ENCODE assay signal across 8 mouse cellular contexts in genomic region chr3:150610681-150611101, GRCm38 (mm10).
DNase-seq lines count a peak whose midpoint lies in the region; ATAC-seq lines count a peak whose summit lies in the region.

No protein-coding gene starts in this region.

- H3K9ac ChIP-seq in limb, embryonic 11.5 days (ENCODE audit: low read length) = no peak overlapping the region

- no peaks in the 10 kb centered on the region for H3K9me3 ChIP-seq in limb, embryonic 11.5 days (ENCODE audit: control insufficient read depth, low read length)

- H3K4me1 ChIP-seq in limb, embryonic 11.5 days (ENCODE audit: control insufficient read depth, insufficient read depth, low read length) = no peaks in the 10 kb centered on the region

- no peak overlapping the region for H3K27ac ChIP-seq in limb, embryonic 11.5 days (replicated peaks; ENCODE audit: low read depth, low read length)

- no peaks in the 10 kb centered on the region for H3K27me3 ChIP-seq in limb, embryonic 11.5 days (ENCODE audit: control insufficient read depth, insufficient read depth, low read length)

- peak; percentile 28 for DNase-seq in embryo, embryonic 11 days
- DNase-seq in embryo, embryonic 10 days (ENCODE audit: low spot score) = no peak
- DNase-seq in cerebellum, adult 18-20 months = peak; percentile 37 to 38
- DNase-seq in frontal cortex, postnatal 36 days (ENCODE audit: low spot score in 2 of 2) = peak; percentile 57 to 72
- DNase-seq in hindlimb bud, embryonic 11.5 days (ENCODE audit: extremely low spot score, low read depth, low spot score) = peak; percentile 8
- peak; percentile 40 for DNase-seq in limb, embryonic 11.5 days (ENCODE audit: low spot score)
- DNase-seq in ovary, adult 18-20 months (ENCODE audit: low spot score) = peak; percentile 23

- no peak for ATAC-seq in limb, embryonic 11.5 days (ENCODE audit: insufficient number of reproducible peaks, low FRiP score, low TSS enrichment, low read depth)
- no peak for ATAC-seq in erythroid progenitor cell, adult 5-6 weeks (replicated peaks; ENCODE audit: low FRiP score, poor library complexity, severe bottlenecking)

- WGBS in limb, embryonic 11.5 days = 53% methylated on average over 15 of the region's 15 CpGs

- H3K4me2 ChIP-seq in limb, embryonic 11.5 days (ENCODE audit: low read depth, severe bottlenecking) = peak overlapping the region; percentile 10; the same call in 1 of the 2 replicates

- H3K36me3 ChIP-seq in limb, embryonic 11.5 days (ENCODE audit: control insufficient read depth, insufficient read depth, low read length) = no peaks in the 10 kb centered on the region

- H3K4me3 ChIP-seq in limb, embryonic 11.5 days (ENCODE audit: low read depth, low read length) = no peak overlapping the region
